Mouse (Mus musculus) small intestine, adult 2 months (tissue): ENCODE measurements around the gene Pccb. TPM values are rescaled to one million over a fixed set of nuclear protein-coding genes. Genes with fewer than 3 reads are reported as not detected.

Experiments
- H3K27ac ChIP-seq: fragments of 200-500 bp; 2 replicates; pipeline ENCODE4 v1.5.1; 2012; ENCODE audit warnings: low read depth, low read length, control low read depth, inconsistent platforms; ENCODE audit not compliant: insufficient read depth
- H3K27me3 ChIP-seq: fragments of 200-500 bp; 2 replicates; pipeline ENCODE4 v1.6.1; 2012; ENCODE audit warnings: mild to moderate bottlenecking, moderate library complexity, low read length, inconsistent platforms; ENCODE audit not compliant: control insufficient read depth, insufficient read depth
- H3K36me3 ChIP-seq: fragments of 200-500 bp; 2 replicates; pipeline ENCODE4 v1.6.1; 2012; ENCODE audit warnings: mild to moderate bottlenecking, low read length, control low read depth, inconsistent platforms; ENCODE audit not compliant: control insufficient read depth, insufficient read depth
- H3K4me1 ChIP-seq: fragments of 200-500 bp; 2 replicates; pipeline ENCODE4 v1.6.1; 2012; ENCODE audit warnings: low read length, inconsistent platforms, mixed read lengths; ENCODE audit not compliant: control insufficient read depth, insufficient read depth, insufficient read length
- H3K4me3 ChIP-seq: fragments of 200-500 bp; 2 replicates; pipeline ENCODE4 v1.5.1; 2012; ENCODE audit warnings: low read depth, mild to moderate bottlenecking, control low read depth, inconsistent platforms, low read length, moderate library complexity
- CTCF ChIP-seq: fragments of 200-500 bp; IDR thresholded peaks from 2 replicates; pipeline ENCODE4 v1.5.1; 2012; ENCODE audit warnings: low read depth, mild to moderate bottlenecking, control low read depth, inconsistent platforms, low read length, moderate library complexity, mixed read lengths; ENCODE audit not compliant: insufficient replicate concordance, insufficient read length; ENCODE audit errors: extremely low read depth
- POLR2A ChIP-seq: fragments of 200-500 bp; IDR thresholded peaks from 2 replicates; pipeline ENCODE4 v1.6.1; 2012; ENCODE audit warnings: low read depth, mild to moderate bottlenecking, control low read depth, inconsistent platforms, low read length, moderate library complexity
- WGBS: fragments of 180-500 bp; shearing (Covaris S2); methylation state at CpG from one replicate; pipeline ENCODE4 v1.1.7; 2018; 5-methylcytosine and 5-hydroxymethylcytosine counted together
- polyA plus RNA-seq: library from polyadenylated mRNA; depleted of rRNA; stranded (reverse); fragments of >200 nt; gene quantifications from 2 replicates; pipeline ENCODE4 v1.2.3, GENCODE M21; 2012; rRNA removed

Pccb gene
- polyA plus RNA-seq, 1 experiment, result 60.1 TPM

DNA sequence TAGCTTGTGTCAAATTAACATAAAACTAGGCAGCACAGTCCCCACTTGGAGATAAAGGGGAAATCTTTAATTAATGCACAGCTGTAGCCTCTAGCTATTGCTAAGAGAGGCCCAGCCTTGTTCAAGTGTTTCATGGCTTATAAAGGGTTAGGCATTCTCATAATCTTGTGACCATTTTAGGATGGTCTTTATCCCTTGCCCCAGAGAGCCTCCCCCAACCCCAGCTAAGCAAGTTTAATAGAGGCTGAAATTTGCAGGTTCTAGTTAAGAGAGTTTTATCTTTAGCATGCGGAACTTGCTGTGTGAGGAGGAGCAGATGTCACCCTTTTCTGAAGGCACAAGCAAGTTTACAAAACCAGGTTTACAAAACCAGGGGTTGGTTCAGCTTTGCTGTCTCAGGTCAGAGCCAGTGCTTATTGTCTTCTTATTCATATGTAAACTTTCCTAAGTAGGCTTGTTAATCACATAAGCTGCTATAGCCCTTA lies 71.2 kb downstream of the Pccb start:
- no peaks in the 10 kb centered on the region for H3K27me3 ChIP-seq
- WGBS, result 91% methylated on average over 1 of the region's 1 CpGs
- H3K27ac ChIP-seq, result no peak overlapping the region
- no peak overlapping the region for H3K4me3 ChIP-seq
- peaks cover 5% of the 10 kb centered on the region; the same call in 1 of the 2 replicates for H3K4me1 ChIP-seq
- 0 out of 2 replicates have a peak, but pooled peaks cover 2% of the 10 kb centered on the region for H3K36me3 ChIP-seq
- no peak for TF ChIP-seq CTCF
- no peak for TF ChIP-seq POLR2A

GRCm38 (mm10) chr9:100962903-100963427 lies 71.7 kb downstream of the Pccb start:
- no peaks in the 10 kb centered on the region for H3K27me3 ChIP-seq
- no peak for TF ChIP-seq CTCF
- TF ChIP-seq POLR2A, result no peak
- no peak overlapping the region for H3K27ac ChIP-seq
- WGBS, result 79% methylated on average over 5 of the region's 5 CpGs
- no peak overlapping the region for H3K4me3 ChIP-seq
- 0 out of 2 replicates have a peak, but pooled peaks cover 2% of the 10 kb centered on the region for H3K36me3 ChIP-seq
- H3K4me1 ChIP-seq, result peaks cover 5% of the 10 kb centered on the region; the same call in 1 of the 2 replicates

DNA sequence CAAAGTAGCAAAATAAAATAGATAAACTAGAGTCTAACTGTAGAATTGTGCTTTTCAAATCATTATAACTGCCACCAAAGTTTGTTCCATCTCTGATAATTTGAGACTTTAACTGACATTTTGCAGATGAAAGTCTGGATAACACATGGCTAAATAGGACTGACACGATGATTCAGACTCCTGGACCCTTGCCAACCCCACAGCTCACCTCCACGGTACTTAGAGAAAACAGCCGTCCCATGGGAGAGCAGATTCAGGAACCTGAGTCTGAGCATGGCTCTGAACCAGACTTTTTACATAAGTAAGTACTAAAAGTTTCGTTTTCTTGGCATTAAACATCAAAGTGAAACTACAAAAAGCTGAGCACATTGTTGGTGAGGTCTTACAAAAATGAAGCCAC lies 83.2 kb downstream of the Pccb start:
- H3K4me3 ChIP-seq, result no peak overlapping the region
- no peaks in the 10 kb centered on the region for H3K27me3 ChIP-seq
- H3K36me3 ChIP-seq, result peaks cover 22% of the 10 kb centered on the region
- 23% methylated on average over 4 of the region's 4 CpGs for WGBS
- no peak overlapping the region for H3K27ac ChIP-seq
- no peaks in the 10 kb centered on the region for H3K4me1 ChIP-seq
- no peak for TF ChIP-seq POLR2A
- no peak for TF ChIP-seq CTCF

- Histone ChIP-seq H3K4me1 (no peaks in the 10 kb centered on the region), H3K36me3 (peaks cover 12% of the 10 kb centered on the region; the same call in 1 of the 2 replicates), H3K4me3 (no peak overlapping the region), H3K27ac (no peak overlapping the region), H3K27me3 (no peaks in the 10 kb centered on the region)
- WGBS, result 70% methylated on average over 5 of the region's 5 CpGs
- TF ChIP-seq CTCF (no peak), POLR2A (no peak)
Measured at GRCm38 (mm10) chr9:100944677-100945365, 89.9 kb downstream of the Pccb start.

GRCm38 (mm10) chr9:100942042-100942441 lies 92.7 kb downstream of the Pccb start:
- Histone ChIP-seq H3K36me3 (peaks cover 8% of the 10 kb centered on the region; the same call in 1 of the 2 replicates), H3K4me3 (no peak overlapping the region), H3K4me1 (no peaks in the 10 kb centered on the region), H3K27me3 (no peaks in the 10 kb centered on the region), H3K27ac (no peak overlapping the region)
- 86% methylated on average over 2 of the region's 2 CpGs for WGBS
- TF ChIP-seq POLR2A (no peak), CTCF (no peak)

Other genes with a start within 250 kb of the Pccb start
- 14.2 and 24.4 TPM in 2 replicates for gene Msl2, start 39.2 kb upstream of the Pccb start, polyA plus RNA-seq
- 0.52 and 0.67 TPM in 2 replicates for gene Ppp2r3a, start 216.9 kb upstream of the Pccb start, polyA plus RNA-seq